Mouse (Mus musculus): ENCODE measurements at regions not wholly inside any gene's neighbourhood (a gene's known extent, or its start where the extent isn't known, plus 50 kb on each side); places are given as distances from the start of the nearest gene placed in this dataset.

GRCm38 (mm10) chr3:78594718-78595236 lies 691.5 kb downstream of the Rapgef2 start:
- WGBS, result 45% methylated on average over 6 of the region's 6 CpGs
- DNase-seq, result no peak
- Histone ChIP-seq H3K4me1 (replicated peaks; ENCODE audit: control insufficient read depth, insufficient read depth, low read length) (no peaks in the 10 kb centered on the region), H3K27ac (ENCODE audit: control insufficient read depth, insufficient read depth, low read length) (no peak overlapping the region), H3K4me3 (ENCODE audit: control insufficient read depth, insufficient read depth, low read length) (no peak overlapping the region), H3K36me3 (ENCODE audit: control insufficient read depth, insufficient read depth, low read length) (no peaks in the 10 kb centered on the region), H3K27me3 (ENCODE audit: control insufficient read depth, insufficient read depth, low read length) (no peaks in the 10 kb centered on the region)
- TF ChIP-seq CTCF (IDR thresholded peaks at IDR 0.05; ENCODE audit: borderline replicate concordance, control insufficient read depth, extremely low read depth, insufficient read depth, low read length, poor library complexity), result no peak
- no peak for TF ChIP-seq POLR2A (IDR thresholded peaks at IDR 0.05; ENCODE audit: control insufficient read depth, extremely low read depth, insufficient read depth, low read length, poor library complexity)

- Histone ChIP-seq H3K4me3 (ENCODE audit: control insufficient read depth, insufficient read depth, low read length) (no peak overlapping the region), H3K27me3 (ENCODE audit: control insufficient read depth, insufficient read depth, low read length) (no peaks in the 10 kb centered on the region)
- TF ChIP-seq CTCF (IDR thresholded peaks at IDR 0.05; ENCODE audit: borderline replicate concordance, control insufficient read depth, extremely low read depth, insufficient read depth, low read length, poor library complexity) (no peak), POLR2A (IDR thresholded peaks at IDR 0.05; ENCODE audit: control insufficient read depth, extremely low read depth, insufficient read depth, low read length, poor library complexity) (no peak)
These were observed 692.0 kb downstream of the Rapgef2 start for GRCm38 (mm10) chr3:78594305-78594704.

DNA sequence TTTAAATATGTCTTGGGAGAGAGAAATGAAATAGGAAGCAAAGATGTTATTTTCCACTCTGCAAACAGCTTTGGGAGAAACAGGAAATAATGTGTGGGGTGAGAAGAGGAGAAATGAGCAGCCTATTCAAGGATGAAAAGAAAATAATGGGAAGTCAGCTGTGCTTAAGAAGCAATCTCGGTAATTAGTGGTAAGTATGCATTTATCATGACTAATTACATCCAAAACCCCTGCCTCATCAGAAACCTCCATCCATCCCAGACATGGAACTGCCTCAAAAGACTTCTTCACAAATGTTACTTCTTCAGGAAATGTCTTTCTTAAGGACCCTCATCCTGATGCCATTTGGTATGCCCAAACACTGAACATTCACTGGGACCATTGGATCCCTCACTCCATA lies 699.7 kb downstream of the Rapgef2 start:
- H3K4me3 ChIP-seq (ENCODE audit: control insufficient read depth, insufficient read depth, low read length), result no peak overlapping the region
- DNase-seq, result no peak
- WGBS, result 77% methylated on average over 1 of the region's 1 CpGs
- no peak overlapping the region for H3K27ac ChIP-seq (ENCODE audit: control insufficient read depth, insufficient read depth, low read length)
- no peaks in the 10 kb centered on the region for H3K4me1 ChIP-seq (replicated peaks; ENCODE audit: control insufficient read depth, insufficient read depth, low read length)
- TF ChIP-seq CTCF (IDR thresholded peaks at IDR 0.05; ENCODE audit: borderline replicate concordance, control insufficient read depth, extremely low read depth, insufficient read depth, low read length, poor library complexity) (no peak), POLR2A (IDR thresholded peaks at IDR 0.05; ENCODE audit: control insufficient read depth, extremely low read depth, insufficient read depth, low read length, poor library complexity) (no peak)
- H3K36me3 ChIP-seq (ENCODE audit: control insufficient read depth, insufficient read depth, low read length), result no peaks in the 10 kb centered on the region
- H3K27me3 ChIP-seq (ENCODE audit: control insufficient read depth, insufficient read depth, low read length), result no peaks in the 10 kb centered on the region

More at GRCm38 (mm10) chr3:78594305-78594704, 692.0 kb downstream of the Rapgef2 start:
- Histone ChIP-seq H3K36me3 (ENCODE audit: control insufficient read depth, insufficient read depth, low read length) (no peaks in the 10 kb centered on the region), H3K4me1 (replicated peaks; ENCODE audit: control insufficient read depth, insufficient read depth, low read length) (no peaks in the 10 kb centered on the region), H3K27ac (ENCODE audit: control insufficient read depth, insufficient read depth, low read length) (no peak overlapping the region)
- no peak for DNase-seq
- 92% methylated on average over 11 of the region's 11 CpGs for WGBS

- no peaks in the 10 kb centered on the region for H3K27me3 ChIP-seq (ENCODE audit: control insufficient read depth, insufficient read depth, low read length)
- no peaks in the 10 kb centered on the region for H3K4me1 ChIP-seq (replicated peaks; ENCODE audit: control insufficient read depth, insufficient read depth, low read length)
- H3K4me3 ChIP-seq (ENCODE audit: control insufficient read depth, insufficient read depth, low read length), result no peak overlapping the region
- H3K36me3 ChIP-seq (ENCODE audit: control insufficient read depth, insufficient read depth, low read length), result no peaks in the 10 kb centered on the region
- WGBS, result 34% methylated on average over 1 of the region's 1 CpGs
- TF ChIP-seq CTCF (IDR thresholded peaks at IDR 0.05; ENCODE audit: borderline replicate concordance, control insufficient read depth, extremely low read depth, insufficient read depth, low read length, poor library complexity), result no peak
- TF ChIP-seq POLR2A (IDR thresholded peaks at IDR 0.05; ENCODE audit: control insufficient read depth, extremely low read depth, insufficient read depth, low read length, poor library complexity), result no peak
- no peak for DNase-seq
- no peak overlapping the region for H3K27ac ChIP-seq (ENCODE audit: control insufficient read depth, insufficient read depth, low read length)
These were observed 704.4 kb downstream of the Rapgef2 start for GRCm38 (mm10) chr3:78581868-78582267.

DNA sequence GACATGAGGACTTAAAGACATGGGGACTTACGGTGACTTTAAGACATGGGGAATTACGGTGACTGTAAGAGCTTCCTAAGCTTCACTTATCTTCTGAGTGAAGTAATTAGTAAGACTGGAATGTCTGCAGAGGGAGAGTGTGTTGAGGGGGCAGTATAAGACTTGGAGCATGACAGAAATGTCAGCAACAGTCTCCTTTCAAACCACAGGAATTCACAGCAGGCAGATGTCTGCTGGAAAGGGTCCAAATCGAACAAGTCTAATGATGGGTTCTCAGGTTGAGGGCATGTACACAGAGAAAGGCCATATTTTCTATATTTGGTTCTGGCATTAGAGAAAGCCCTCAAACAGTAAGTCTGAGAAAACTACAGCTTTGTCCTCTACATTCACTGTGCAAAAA lies 705.2 kb downstream of the Rapgef2 start:
- Histone ChIP-seq H3K4me1 (replicated peaks; ENCODE audit: control insufficient read depth, insufficient read depth, low read length) (no peaks in the 10 kb centered on the region), H3K27ac (ENCODE audit: control insufficient read depth, insufficient read depth, low read length) (no peak overlapping the region), H3K36me3 (ENCODE audit: control insufficient read depth, insufficient read depth, low read length) (no peaks in the 10 kb centered on the region), H3K27me3 (ENCODE audit: control insufficient read depth, insufficient read depth, low read length) (no peaks in the 10 kb centered on the region), H3K4me3 (ENCODE audit: control insufficient read depth, insufficient read depth, low read length) (no peak overlapping the region)
- TF ChIP-seq POLR2A (IDR thresholded peaks at IDR 0.05; ENCODE audit: control insufficient read depth, extremely low read depth, insufficient read depth, low read length, poor library complexity), result no peak
- TF ChIP-seq CTCF (IDR thresholded peaks at IDR 0.05; ENCODE audit: borderline replicate concordance, control insufficient read depth, extremely low read depth, insufficient read depth, low read length, poor library complexity), result no peak
- WGBS, result 73% methylated on average over 3 of the region's 3 CpGs
- DNase-seq, result no peak

GRCm38 (mm10) chr3:78575667-78576464 lies 710.5 kb downstream of the Rapgef2 start:
- H3K36me3 ChIP-seq (ENCODE audit: control insufficient read depth, insufficient read depth, low read length), result no peaks in the 10 kb centered on the region
- no peak overlapping the region for H3K4me3 ChIP-seq (ENCODE audit: control insufficient read depth, insufficient read depth, low read length)
- H3K27me3 ChIP-seq (ENCODE audit: control insufficient read depth, insufficient read depth, low read length), result no peaks in the 10 kb centered on the region
- WGBS, result 42% methylated on average over 2 of the region's 2 CpGs
- no peak overlapping the region for H3K27ac ChIP-seq (ENCODE audit: control insufficient read depth, insufficient read depth, low read length)
- no peak for DNase-seq
- no peak for TF ChIP-seq CTCF (IDR thresholded peaks at IDR 0.05; ENCODE audit: borderline replicate concordance, control insufficient read depth, extremely low read depth, insufficient read depth, low read length, poor library complexity)
- H3K4me1 ChIP-seq (replicated peaks; ENCODE audit: control insufficient read depth, insufficient read depth, low read length), result no peaks in the 10 kb centered on the region
